Mouse (Mus musculus): ENCODE measurements around the gene Olfr978.
"Not testable (repeated sequence)": the region's sequence is repeated elsewhere in the genome, so short reads cannot be mapped to it uniquely, and the experiment has no call there.

The Olfr978 gene

DNA sequence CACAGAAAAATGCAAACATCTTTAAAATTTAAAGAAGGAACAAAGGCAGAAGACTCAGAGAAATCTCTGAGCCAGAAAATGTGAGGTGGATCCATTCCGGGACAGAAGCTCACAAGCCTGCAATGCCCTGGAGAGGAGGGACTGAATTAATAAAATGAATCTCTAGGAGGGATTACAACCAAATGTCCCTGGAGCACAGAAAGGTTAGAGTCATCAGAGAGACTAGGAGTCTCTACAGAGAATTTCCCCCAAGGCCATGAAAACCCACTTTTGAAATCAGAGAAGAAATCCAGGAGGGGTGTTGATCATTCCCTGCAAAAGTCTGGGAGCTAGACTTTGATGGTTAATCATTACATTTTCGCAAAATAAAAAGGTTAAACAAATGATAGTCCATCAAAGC, at the start of gene Olfr978:
TSS of gene Olfr978 (plus strand) at position 301 of the 400 bp plus-strand sequence.
- no peak for DNase-seq (ENCODE audit: inconsistent age in 2 of 2, low spot score in 1 of 2)

- DNase-seq (ENCODE audit: inconsistent age in 2 of 2, low spot score in 1 of 2): no peak
Measured at GRCm38 (mm10) chr9:39951946-39952345, 40.0 kb upstream of the Olfr978 start, which contains the start of gene Olfr975. Olfr975 (minus strand) TSS chr9:39952046.

- DNase-seq (ENCODE audit: inconsistent age in 2 of 2, low spot score in 1 of 2): not testable (repeated sequence)
Measured at GRCm38 (mm10) chr9:39961033-39961432, 30.9 kb upstream of the Olfr978 start, which contains the start of gene Olfr976. Olfr976 (minus strand) TSS chr9:39961133.

GRCm38 (mm10) chr9:39976581-39977145, 15.2 kb upstream of the Olfr978 start:
- DNase-seq (ENCODE audit: inconsistent age in 2 of 2, low spot score in 1 of 2): not testable (repeated sequence)

GRCm38 (mm10) chr9:40003365-40003764, 11.5 kb downstream of the Olfr978 start, which contains the start of gene Olfr979:
Olfr979 (minus strand) TSS chr9:40003465.
- no peak for DNase-seq (ENCODE audit: inconsistent age in 2 of 2, low spot score in 1 of 2)

- DNase-seq (ENCODE audit: inconsistent age in 2 of 2, low spot score in 1 of 2): no peak
Measured at GRCm38 (mm10) chr9:40009482-40009881, 17.6 kb downstream of the Olfr978 start, which contains the start of gene Olfr980. Olfr980 (minus strand) TSS chr9:40009582.

DNA sequence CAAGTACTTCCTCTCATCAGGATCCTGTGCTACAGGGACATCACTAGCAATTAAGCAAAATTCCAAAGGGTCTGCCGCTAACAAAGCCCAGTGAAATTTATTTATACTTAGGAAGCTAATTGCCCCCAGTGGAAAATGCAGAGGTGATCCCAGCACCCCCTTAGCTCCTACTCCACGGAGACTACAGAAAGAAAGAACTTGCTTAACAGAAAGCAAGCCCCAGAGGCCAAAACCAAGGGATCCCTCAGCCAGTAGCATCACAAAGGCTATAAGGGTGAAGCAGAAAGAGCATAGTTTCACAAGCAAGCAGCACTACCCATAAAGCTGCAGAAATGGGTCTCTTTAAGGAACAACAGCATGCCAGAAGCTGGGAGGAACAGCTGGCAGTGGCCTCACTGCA, 29.3 kb downstream of the Olfr978 start, which contains the start of gene Olfr981:
TSS of gene Olfr981 (plus strand) at position 301 of the 400 bp plus-strand sequence.
- no peak for DNase-seq (ENCODE audit: inconsistent age in 2 of 2, low spot score in 1 of 2)
